Mouse (Mus musculus): ENCODE results near the gene Olfr1206. TPM values are rescaled to one million over a fixed set of nuclear protein-coding genes. Genes with fewer than 3 reads are reported as not detected.

The Olfr1206 gene
- not detected in 2 replicates for polyA plus RNA-seq (2021; fragmentation: Nextera tagmentation)
- long read RNA-seq, experiment 1 = 0 reads
- long read RNA-seq, experiment 2 = 0 reads

GRCm38 (mm10) chr2:88862931-88863330 is at the start of gene Olfr1206:
Olfr1206 (plus strand) TSS chr2:88863231.

DNA sequence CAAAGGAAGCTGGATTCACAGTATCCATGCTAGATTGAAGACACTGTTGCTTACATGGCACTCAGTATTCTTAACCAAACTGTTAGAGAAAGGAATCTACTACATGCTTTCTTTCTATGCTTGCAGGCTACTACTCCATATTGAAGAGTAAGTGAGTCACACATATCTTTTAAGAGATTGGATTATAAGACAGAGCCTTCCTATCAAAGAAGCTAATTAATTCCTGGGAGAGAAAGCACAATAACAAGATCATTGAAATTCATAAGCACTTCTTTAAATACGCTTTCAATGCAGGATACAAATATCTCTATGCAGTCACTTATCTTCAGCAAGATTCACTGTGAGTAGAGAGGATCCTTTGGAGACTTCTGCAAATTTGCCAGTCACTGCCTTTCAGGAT is 48.8 kb upstream of the Olfr1206 start, which contains the start of gene Olfr1202:
Gene Olfr1202, plus strand, starts transcription at position 301 of the 400 bp plus-strand sequence.

GRCm38 (mm10) chr2:88829437-88829836 is 33.6 kb upstream of the Olfr1206 start, which contains the start of gene Olfr1205:
Olfr1205 (plus strand) TSS chr2:88829737.

GRCm38 (mm10) chr2:88848992-88849391 is 14.0 kb upstream of the Olfr1206 start, which contains the start of gene Olfr1204:
Olfr1204 (plus strand) TSS chr2:88849292.

GRCm38 (mm10) chr2:88902211-88902610 is 39.2 kb downstream of the Olfr1206 start, which contains the start of gene Olfr1208:
Olfr1208 (minus strand) TSS chr2:88902311.

DNA sequence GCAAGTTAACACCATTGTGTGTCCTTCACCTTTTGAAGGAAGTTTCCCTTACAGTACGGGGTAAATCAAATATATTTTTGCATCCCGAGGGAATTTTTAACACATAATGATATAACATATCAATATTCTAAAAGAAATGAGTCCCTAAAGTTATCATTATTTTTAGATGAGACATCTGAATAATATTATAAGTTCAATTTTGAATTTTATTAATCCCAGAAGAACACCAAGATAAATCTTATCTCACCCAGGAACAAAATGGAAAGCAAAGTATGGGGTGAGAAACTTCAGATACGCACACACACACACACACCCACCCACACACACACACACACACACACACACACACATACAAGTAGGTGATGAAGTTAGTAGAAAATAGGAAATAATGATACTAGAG is 52.0 kb downstream of the Olfr1206 start, which contains the start of gene Olfr1209:
Gene Olfr1209, minus strand, starts transcription at position 101 of the 400 bp plus-strand sequence.

Other genes with a start within 250 kb of the Olfr1206 start
- gene Olfr1191-ps1, start 222.7 kb upstream of the Olfr1206 start, polyA plus RNA-seq (2021; fragmentation: Nextera tagmentation) = not detected in 2 replicates
- not detected in 2 replicates for gene Olfr1192-ps1, start 214.7 kb upstream of the Olfr1206 start, polyA plus RNA-seq (2021; fragmentation: Nextera tagmentation)
- gene Olfr1193, start 187.6 kb upstream of the Olfr1206 start, polyA plus RNA-seq (2021; fragmentation: Nextera tagmentation) = not detected in 2 replicates
- not detected in 2 replicates for gene Olfr1195, start 174.0 kb upstream of the Olfr1206 start, polyA plus RNA-seq (2021; fragmentation: Nextera tagmentation)
- not detected in 2 replicates for gene Olfr1196, start 158.6 kb upstream of the Olfr1206 start, polyA plus RNA-seq (2021; fragmentation: Nextera tagmentation)
- gene Olfr1197, start 130.9 kb upstream of the Olfr1206 start, polyA plus RNA-seq (2021; fragmentation: Nextera tagmentation) = not detected in 2 replicates
- not detected in 2 replicates for gene Olfr1198, start 111.9 kb upstream of the Olfr1206 start, polyA plus RNA-seq (2021; fragmentation: Nextera tagmentation)
- not detected in 2 replicates for gene Olfr1199, start 102.8 kb upstream of the Olfr1206 start, polyA plus RNA-seq (2021; fragmentation: Nextera tagmentation)
- not detected in 2 replicates for gene Olfr1200, start 92.7 kb upstream of the Olfr1206 start, polyA plus RNA-seq (2021; fragmentation: Nextera tagmentation)
- not detected in 2 replicates for gene Olfr1201, start 70.2 kb upstream of the Olfr1206 start, polyA plus RNA-seq (2021; fragmentation: Nextera tagmentation)
- not detected in 2 replicates for gene Olfr1202, start 48.7 kb upstream of the Olfr1206 start, polyA plus RNA-seq (2021; fragmentation: Nextera tagmentation)
- gene Olfr1205, start 33.5 kb upstream of the Olfr1206 start, polyA plus RNA-seq (2021; fragmentation: Nextera tagmentation) = not detected in 2 replicates
- not detected in 2 replicates for gene Olfr1204, start 13.9 kb upstream of the Olfr1206 start, polyA plus RNA-seq (2021; fragmentation: Nextera tagmentation)
- not detected in 2 replicates for gene Olfr1208, start 39.1 kb downstream of the Olfr1206 start, polyA plus RNA-seq (2021; fragmentation: Nextera tagmentation)
- not detected in 2 replicates for gene Olfr1209, start 51.9 kb downstream of the Olfr1206 start, polyA plus RNA-seq (2021; fragmentation: Nextera tagmentation)
- not detected in 2 replicates for gene Olfr1211, start 74.9 kb downstream of the Olfr1206 start, polyA plus RNA-seq (2021; fragmentation: Nextera tagmentation)
- gene Olfr1212, start 90.7 kb downstream of the Olfr1206 start, polyA plus RNA-seq (2021; fragmentation: Nextera tagmentation) = not detected in 2 replicates
- not detected in 2 replicates for gene Gm13762, start 117.0 kb downstream of the Olfr1206 start, polyA plus RNA-seq (2021; fragmentation: Nextera tagmentation)
- gene Olfr1214, start 129.4 kb downstream of the Olfr1206 start, polyA plus RNA-seq (2021; fragmentation: Nextera tagmentation) = not detected in 2 replicates
- gene Olfr1215, start 143.7 kb downstream of the Olfr1206 start, polyA plus RNA-seq (2021; fragmentation: Nextera tagmentation) = not detected in 2 replicates
- not detected in 2 replicates for gene Olfr1216, start 155.1 kb downstream of the Olfr1206 start, polyA plus RNA-seq (2021; fragmentation: Nextera tagmentation)
- not detected in 2 replicates for gene Olfr1217, start 168.8 kb downstream of the Olfr1206 start, polyA plus RNA-seq (2021; fragmentation: Nextera tagmentation)
- gene Olfr1218, start 198.0 kb downstream of the Olfr1206 start, polyA plus RNA-seq (2021; fragmentation: Nextera tagmentation) = not detected in 2 replicates
- not detected in 2 replicates for gene Olfr1219, start 220.3 kb downstream of the Olfr1206 start, polyA plus RNA-seq (2021; fragmentation: Nextera tagmentation)
- not detected in 2 replicates for gene Olfr1220, start 243.6 kb downstream of the Olfr1206 start, polyA plus RNA-seq (2021; fragmentation: Nextera tagmentation)

Data from layer of hippocampus, adult 6 months (tissue).